Mouse (Mus musculus) lung, postnatal 0 days (tissue): Measurements from ENCODE around the gene Fnbp1.

ENCODE experiments used
- CTCF ChIP-seq: IDR thresholded peaks from 2 replicates; pipeline ENCODE4 v1.5.1; 2016; ENCODE audit warnings: antibody characterized with exemption, mild to moderate bottlenecking
- EP300 ChIP-seq: IDR thresholded peaks from 2 replicates; pipeline ENCODE4 v1.6.1; 2016; ENCODE audit warnings: antibody characterized with exemption, mild to moderate bottlenecking, control low read depth

- TF ChIP-seq EP300 (no peak), CTCF (no peak)
These were observed 6.3 kb downstream of the Fnbp1 start for GRCm38 (mm10) chr2:31135512-31135931.
